Mouse (Mus musculus): ENCODE measurements around the gene Ly6g6d.
A peak's percentile ranks its signal among the peaks of the same experiment; 100 is the strongest.

The Ly6g6d gene

DNA sequence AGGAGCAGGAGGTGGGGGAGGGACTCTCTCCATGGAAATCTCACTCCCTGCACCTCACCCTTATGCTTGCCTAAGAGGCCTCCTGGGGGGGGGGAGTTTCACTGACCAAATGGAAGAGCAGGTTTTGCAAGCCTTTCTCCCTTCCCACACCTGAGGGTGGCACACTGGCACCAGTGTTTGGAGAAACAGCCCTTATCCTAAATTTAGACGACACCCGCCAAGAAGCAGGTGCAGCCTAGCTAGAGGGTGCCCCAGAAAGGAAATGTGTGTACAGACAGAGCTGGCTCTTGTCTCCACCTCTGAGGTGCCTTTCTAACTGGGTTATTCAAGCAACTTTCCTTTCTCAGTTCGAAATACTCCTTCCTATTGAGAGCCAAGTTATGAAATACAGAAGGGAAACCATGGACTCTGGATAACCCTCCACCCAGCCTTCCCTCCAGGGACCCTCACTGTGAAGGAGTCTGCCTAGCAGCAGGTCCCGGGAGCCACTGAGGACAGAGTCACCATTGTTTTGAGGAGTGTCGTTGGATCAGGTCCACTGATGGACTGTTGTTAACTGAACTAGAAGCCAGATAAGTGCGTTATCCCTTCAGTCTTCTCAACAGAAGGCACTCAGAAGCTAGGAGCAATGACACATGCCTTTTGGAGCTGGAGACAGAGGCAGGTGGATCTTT lies 7.2 kb downstream of the Ly6g6d start:
- DNase-seq (ENCODE audit: extremely low read depth, low read depth): no peak

DNA sequence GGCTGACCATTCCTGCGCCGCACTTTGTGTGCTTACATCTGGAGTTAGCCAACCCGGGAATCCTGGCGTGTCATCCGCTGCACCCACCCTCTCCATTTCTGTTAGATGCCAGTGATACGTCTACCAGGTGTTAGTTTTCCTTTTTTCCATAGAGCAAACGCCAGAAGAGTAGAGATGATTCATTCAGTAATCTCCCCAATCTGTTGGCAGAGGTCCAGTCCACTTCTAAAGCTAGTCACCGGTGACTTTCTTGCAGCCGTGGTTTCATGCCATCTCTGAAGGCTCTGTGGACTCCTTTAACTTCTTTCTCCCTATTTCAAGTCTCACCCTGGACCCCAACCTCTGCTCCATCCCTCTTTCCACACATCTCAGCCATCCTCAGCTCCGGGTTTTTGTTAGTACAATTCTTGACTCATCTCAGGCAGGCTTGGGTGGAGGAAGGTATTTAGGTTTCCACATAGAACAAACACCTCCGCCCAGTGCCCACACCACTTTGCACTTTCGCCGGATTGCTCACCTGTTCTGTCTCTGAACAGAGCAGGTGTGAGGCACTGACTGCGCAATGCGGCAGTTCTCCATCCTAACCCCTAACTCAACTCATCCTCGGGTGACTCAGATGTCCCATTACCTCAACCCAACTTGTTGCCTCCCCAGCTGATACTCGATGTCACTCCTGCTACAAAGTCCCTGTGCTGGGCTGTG lies 9.5 kb downstream of the Ly6g6d start:
- DNase-seq (ENCODE audit: extremely low read depth, low read depth): no peak

DNA sequence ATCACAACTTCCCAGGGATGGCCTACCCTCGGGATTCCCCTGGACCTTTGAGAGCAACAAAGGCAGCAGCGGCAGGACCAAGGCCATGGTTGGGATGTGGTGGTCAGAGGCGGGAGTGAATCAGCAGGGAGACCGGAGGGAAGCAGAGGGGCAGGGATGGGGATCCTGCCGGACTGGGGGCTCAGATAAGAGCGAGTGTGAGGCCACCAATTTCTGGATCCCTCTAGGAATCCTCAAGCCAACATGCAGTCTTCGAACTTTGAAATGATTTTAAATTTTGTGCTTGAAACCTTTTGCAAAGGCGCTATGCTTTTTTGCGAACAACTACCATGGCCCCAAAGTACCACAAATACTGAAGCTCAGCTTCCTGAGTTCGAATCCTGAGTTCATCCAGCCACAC lies 11.8 kb downstream of the Ly6g6d start, which contains the start of gene Mpig6b:
Gene Mpig6b, minus strand, starts transcription at position 101 of the 400 bp plus-strand sequence.
- no peak for DNase-seq (ENCODE audit: extremely low read depth, low read depth)

DNA sequence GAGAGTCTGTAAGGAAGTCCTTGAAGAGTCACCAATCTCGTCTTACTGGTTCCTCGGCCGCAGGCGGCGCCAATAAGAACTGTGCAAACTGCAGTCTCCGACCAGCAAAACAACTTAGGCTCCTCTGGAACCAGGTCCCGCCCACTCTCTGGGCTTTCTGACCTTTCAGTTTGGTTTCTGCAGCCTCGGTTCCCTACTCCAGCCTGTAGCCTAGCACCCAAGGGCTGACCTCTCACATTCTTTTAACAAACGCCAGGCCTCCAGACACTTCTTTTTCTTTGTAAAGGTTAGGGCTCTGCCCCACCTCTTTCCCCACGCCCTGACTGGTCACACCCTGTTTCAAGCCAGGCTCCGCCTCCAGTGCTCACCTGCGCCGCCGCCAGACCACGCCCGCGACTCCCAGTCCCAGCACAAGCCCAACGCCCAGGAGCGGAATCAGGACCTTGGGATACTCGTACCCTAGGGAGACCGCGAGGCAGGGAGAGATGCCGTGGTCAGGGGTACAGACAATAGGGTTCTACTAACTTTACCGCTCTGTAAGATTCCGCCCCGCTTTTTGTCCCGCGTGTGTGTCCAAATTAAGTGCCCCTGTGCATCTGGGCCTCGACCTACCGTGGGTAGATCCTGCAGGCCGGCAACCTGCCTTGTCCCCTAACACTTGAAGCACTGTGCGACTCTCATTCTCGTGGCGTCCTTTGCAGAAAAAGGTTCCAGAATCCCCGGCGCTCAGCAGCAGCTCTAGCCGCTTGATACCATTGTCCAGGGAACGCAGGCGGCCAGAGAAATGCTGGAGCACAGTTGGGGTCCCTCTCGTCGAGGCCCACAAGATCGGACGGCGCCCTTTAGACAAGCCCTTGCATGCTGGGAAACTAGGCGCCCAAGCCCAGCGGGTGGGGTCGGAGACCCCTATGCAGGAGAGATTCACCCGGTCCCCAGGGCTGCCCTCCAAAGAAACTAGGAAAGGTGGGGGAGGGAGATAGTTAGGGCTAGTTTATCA lies 12.6 kb downstream of the Ly6g6d start, which contains the start of gene Ly6g6c:
Gene Ly6g6c, plus strand, starts transcription at position 438 of the 997 bp plus-strand sequence.
- DNase-seq (ENCODE audit: extremely low read depth, low read depth): no peak

DNA sequence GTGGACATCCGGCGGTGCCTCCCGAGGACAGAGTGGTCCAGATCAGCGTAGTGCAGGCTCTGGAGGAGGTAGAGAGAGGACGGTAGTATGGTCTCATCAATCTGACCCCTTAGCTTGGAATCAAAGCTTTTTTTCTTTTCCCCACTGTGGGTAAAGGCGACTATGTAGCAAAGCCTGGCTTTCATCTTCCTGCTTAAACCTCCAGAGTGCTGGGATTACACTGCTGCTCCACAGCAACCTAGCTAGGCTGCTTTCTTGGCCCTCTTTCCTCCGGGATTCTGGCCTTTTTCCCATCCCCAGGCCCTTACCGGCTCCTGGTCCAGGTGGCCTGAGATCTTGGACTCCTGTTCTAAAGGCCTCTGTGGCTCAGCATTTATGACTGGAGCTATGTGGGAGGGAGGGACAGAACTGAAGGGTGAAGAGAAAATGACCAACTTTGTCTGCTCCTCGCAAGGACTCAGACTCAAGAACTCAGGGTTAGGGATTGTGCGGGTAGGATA lies 13.4 kb downstream of the Ly6g6d start:
- DNase-seq (ENCODE audit: extremely low read depth, low read depth): no peak

DNA sequence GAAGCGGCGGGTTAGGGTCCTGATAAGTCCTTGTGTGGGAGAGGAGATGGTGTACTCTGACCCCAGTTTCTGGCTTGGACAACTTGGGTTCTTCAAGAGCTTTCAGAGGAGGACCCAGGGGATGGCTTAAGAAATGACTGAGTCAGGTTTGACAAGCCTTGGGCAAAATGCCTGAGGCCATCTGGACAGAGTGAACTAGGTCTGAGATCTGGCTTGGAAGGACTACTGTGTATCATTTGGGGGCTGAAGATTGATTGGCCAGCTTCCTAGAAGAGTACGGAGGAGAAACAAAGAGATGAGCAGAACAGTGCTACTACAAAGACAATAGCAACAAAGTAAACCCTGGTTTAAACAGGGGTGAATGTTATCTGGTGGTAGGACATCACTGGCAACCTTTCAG lies 14.4 kb downstream of the Ly6g6d start:
- DNase-seq (ENCODE audit: extremely low read depth, low read depth): no peak

DNA sequence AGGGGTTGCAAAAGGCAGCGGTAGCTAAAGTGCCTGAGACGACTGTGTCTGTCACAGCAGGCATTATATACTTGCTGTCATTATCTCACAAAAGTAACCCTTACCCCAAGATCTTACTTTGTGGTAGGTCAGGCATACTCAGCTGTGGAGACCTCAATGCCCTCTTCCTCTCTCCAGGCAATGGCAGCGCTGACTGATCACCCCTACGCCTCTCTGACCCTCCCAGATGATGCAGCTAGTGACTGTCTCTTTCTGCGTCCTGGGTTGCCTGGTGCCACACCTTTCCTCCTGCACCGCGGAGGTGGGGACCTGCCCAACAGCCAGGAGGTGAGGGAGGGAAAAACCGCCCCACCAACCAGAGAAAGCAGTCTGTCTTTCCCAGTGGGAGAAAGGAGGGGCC lies 16.6 kb downstream of the Ly6g6d start:
- DNase-seq (ENCODE audit: extremely low read depth, low read depth): no peak

DNA sequence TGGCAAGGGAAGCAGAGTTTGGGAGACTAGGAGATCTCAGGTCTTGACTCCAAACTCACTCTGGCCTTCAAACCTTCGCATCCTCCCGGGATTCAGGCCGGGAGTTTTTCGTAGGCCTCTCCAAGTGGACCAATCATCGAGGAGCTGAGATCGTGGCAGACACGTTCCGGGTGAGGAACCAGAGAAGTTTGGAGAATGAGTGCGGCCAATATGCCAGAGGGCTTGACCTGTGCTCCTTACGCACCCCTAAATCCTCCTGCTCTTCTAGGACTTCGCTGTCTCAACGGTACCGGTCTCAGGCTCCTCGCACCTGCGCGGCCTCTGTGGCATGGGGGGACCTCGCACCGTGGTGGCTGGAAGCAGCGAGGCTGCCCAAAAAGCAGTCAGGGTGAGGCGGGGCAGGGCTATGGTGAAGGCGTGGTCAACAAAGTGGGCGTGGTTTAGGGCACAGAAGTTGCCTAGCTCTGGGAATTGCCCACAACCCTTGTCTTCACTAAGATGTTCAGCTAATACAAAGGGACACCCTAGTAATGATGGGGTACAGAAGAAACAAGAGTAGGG lies 17.0 kb downstream of the Ly6g6d start:
- no peak for DNase-seq (ENCODE audit: extremely low read depth, low read depth)

DNA sequence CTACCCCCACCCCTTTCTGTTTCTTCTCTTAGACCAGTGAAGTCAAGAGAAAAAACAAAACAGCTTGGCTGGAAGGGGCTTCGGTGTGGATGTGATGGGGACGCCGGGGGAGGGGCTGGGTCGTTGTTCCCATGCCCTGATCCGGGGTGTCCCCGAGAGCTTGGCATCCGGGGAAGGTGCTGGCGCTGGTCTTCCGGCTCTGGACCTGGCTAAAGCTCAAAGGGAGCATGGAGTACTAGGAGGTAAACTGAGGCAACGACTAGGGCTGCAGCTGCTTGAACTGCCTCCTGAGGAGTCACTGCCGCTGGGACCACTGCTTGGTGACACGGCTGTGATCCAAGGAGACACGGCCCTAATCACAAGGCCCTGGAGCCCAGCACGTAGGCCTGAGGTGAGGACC lies 17.8 kb downstream of the Ly6g6d start:
- DNase-seq (ENCODE audit: extremely low read depth, low read depth): no peak

DNA sequence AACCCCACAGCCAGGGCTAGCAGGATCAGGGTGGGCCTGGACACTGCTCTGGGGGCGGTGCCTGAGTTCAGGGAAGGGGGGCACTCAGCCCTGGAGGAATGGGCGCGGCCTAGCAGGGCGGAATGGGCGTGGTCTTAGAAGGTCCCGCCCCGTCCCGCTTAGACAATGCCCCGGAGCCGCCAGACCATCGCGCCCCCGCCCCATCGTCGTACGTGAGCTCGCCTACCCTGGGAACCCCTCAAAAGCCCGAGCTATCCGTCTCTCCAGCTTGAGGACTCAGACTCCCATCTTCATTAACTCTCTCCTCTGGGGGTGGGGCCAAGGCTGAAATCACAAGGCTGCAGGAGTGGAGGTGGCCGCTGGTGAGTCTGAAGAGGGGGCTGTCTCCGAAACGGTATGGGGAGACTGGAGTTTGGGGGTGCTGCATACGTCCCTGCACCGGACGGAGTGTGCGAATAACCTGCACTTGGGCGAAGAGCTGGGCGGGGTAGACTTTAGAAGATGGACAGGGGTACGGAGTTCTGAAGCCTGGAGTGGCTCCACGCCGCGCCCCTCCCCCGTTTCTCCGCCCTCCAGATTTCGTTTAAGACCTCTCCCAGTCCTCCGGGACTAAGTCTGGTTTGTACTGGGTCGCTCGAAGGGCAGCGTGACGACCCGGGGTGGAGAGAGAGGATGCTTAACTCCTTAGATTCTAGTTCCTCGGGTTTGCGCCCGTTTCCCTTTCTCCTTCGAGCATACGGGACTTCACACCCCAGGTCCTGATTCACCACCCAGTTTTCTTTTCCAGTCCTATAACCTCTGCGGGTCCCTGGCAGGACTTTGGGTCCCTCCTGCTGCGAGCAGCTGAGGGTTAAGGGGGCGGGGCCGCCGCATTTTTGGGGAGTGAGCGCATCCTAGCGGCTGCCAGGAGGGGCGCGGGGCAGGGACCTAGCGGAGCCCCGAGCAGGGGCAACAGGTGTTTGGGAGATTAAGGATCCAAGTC lies 18.7 kb downstream of the Ly6g6d start, which contains the start of gene Ddah2:
Gene Ddah2, plus strand, starts transcription at position 125 of the 982 bp plus-strand sequence.
- no peak for DNase-seq (ENCODE audit: extremely low read depth, low read depth)

DNA sequence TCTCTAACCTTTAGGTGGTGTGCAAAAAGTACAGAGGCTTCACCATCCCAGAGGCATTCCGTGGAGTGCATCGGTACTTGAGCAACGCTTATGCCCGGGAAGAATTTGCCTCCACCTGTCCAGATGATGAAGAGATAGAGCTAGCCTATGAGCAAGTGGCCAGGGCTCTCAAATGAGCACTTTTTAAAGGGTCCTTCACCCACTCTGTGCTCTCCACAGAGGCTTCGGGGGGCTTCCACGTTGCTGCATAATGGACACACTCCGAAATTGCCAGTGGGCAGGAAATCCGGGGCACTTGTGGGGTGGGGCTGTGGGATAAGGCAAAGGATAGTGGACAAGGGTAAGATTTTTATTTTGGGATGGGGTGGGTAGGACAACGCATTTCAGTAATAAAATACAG lies 19.5 kb downstream of the Ly6g6d start:
- no peak for DNase-seq (ENCODE audit: extremely low read depth, low read depth)

DNA sequence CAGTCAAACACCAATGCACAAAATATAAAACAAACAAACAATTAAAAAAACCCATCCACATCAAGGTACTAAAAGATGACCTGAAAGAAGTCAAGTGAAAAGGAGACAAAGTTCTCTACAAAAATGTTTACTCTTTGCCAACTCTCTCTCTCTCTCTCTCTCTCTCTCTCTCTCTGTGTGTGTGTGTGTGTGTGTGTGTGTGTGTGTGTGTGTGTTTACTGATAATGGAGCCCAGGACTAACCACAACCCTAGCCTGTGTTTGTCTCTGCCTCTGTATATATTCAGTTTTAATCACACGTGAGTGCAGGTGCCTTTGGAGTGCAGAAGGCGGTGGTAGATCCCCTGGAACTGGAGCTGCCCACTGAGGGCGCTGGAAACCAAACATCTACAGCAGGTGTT lies 20.8 kb downstream of the Ly6g6d start:
- no peak for DNase-seq (ENCODE audit: extremely low read depth, low read depth)

DNA sequence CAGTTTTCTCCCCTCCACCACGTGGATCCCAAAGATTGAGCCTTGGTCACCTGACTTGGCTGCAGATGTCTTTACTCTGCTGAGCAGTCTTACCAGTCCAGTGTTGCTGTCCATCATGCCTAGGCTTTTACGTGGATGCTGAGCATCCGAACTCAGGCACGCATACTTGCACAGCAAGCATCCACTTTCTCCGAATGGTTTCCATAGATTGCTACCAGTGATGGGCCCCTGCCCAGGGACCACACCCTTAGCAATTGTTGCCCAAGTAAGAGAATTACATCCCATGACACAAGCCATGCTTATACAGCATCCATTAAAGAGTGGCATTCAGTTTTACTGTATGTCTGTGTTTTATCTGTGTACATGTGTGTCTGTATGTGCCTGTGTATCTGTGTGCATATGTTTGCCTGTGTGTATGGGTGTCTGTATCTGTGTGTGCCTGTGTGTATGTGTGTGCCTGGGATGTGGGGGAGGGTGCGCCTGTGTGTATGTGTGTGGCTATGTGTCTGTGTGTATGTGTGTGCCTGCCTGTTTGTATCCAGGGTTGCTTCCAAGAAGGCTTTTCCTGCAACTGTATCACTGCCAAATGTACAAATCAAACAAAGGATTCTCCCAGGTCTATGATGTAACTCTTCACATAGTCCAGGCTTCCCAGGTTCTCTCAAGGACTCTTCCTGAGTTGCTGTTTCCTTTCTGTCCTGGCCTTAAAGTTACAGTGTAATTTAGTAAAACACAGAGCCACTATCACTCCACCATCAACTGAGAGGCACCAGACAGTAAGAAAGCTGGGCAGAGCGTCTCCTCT lies 22.0 kb downstream of the Ly6g6d start:
- DNase-seq (ENCODE audit: extremely low read depth, low read depth): no peak

DNA sequence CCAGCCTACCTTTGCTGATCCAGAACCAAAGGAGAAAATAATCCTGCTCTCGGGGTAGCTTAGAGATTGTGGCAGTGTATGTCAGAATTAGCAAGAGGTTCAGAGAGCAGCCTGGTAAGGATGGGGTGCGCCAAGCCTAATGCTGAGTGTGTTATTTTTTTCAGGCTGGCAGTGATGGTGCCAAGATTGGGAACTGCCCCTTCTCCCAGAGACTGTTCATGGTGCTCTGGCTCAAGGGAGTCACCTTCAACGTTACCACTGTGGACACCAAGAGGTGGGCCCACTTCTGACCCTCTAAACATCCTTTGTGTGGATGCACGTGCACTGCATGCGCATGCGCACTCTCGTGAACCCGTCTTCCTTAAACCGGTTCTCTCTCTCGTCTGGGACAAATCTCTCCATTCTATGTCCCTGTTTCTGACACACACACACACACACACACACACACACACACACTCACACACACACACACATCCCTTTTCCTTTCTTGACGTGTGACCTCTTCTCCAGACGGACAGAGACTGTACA lies 25.5 kb downstream of the Ly6g6d start:
- no peak for DNase-seq (ENCODE audit: extremely low read depth, low read depth)

DNA sequence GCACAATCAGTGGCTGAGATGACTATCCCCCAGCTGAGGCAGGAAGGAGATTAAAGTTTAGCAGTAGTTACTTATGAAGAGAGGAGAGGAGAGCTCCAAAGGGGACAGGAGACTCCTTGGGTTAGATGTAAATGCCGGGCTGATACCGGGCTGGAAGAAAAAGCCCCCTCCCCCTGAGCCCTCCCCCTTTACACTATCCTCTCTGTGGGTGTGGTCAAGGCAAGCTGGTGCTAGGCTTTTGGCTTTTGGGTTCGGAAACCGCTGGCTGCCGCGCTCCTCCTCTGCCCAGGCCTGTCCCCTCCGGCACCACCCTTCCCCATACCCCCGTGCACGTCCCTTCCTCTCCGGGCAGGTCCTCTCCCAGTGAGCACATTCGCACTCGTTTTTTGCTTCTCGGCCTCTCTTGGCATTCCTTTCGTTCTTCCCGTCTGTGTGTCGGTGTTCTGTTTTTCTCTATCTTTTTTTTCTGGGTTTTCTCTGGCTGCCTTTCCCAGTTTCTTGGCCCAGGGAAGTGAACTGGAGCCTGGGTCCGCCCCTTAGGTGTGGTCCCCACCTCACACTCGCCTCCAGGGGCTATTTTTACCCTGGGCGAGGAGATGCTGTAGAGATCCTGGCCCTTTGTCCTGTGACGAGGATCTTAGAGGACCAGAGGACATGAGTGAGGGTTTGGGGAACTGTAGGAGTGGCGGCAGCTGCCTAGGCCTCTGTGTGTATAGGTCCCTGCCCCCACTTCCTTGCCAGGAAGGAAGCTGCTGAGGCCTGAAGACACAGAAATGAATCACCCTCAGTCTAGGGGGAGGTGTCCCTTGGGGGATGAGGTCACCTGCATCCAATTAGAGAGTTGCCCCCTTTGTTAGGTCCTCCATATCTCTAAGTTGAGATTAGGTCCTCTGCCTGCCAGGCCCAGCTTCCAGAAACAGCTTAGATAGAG lies 26.4 kb downstream of the Ly6g6d start:
- DNase-seq (ENCODE audit: extremely low read depth, low read depth): peak; percentile 97

DNA sequence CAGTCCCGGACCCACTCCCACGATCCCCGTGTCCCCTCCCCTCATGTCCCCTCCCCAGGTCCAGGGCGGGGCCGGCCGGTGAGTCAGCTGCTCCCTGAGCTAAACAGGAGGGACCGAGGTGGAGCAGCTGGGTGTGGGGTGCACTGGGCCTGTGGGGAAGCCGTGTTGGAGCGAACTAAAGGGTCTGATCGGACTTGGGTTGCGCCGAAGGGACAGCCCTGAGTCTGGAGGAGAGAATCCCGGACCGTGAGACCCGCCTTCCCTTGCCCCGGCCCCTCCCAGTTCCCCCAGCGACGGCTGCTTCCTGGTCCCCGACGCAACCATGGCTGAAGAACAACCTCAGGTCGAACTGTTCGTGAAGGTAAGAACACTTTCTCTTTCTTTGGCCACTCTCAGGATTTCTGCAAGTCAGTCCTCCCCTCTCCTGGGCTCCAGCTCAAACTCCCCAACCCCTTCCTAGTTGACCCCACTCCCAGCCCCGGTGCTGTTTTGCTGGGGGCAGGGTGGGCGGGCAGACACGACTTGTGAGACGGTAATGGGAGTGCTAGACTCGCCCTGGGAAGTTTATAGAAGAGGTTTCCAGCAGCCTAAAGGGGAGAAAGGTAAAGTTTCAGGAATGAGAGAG lies 27.6 kb downstream of the Ly6g6d start:
- DNase-seq (ENCODE audit: extremely low read depth, low read depth): no peak

DNA sequence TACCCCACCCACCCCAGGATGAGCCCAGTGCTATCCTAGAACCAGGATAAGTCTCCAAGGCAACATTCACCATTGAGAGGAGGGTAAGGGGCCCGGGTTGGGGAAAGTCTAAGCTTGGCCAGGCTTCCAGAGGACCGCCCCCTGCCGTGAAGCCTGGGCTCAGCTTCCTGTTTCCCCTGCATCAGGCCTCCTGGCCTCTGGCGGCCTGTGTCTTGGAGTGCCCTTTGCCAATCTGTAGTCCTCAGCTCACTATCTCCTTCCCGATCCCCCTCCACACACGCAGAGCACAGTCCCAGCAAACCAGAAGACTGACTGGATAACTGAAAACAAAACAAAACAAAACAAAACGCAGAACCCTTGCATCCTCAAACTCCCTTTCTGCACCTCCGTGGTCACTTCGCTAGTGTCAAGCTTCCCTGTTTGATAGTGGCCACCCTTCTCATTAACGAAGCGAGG lies 28.3 kb downstream of the Ly6g6d start, which contains the start of gene Clic1:
Gene Clic1, plus strand, starts transcription at position 406 of the 456 bp plus-strand sequence.
- DNase-seq (ENCODE audit: extremely low read depth, low read depth): peak; percentile 77

Data from MEL-GATA-1-ER (cell line).